Mouse (Mus musculus): ENCODE results near the gene Notch2.

GRCm38 (mm10) chr3:98092680-98093370 is 79.5 kb downstream of the Notch2 start:
- TF ChIP-seq CTCF (IDR thresholded peaks at IDR 0.05; ENCODE audit: low read depth) (no peak), EP300 (optimal IDR thresholded peaks at IDR 0.05) (no peak)

Data from stomach, postnatal 0 days (tissue).